Mouse (Mus musculus) ES-E14 (cell line): Measurements from ENCODE around the gene Xylt1. TPM values are rescaled to one million over a fixed set of nuclear protein-coding genes. Genes with fewer than 3 reads are reported as not detected.

Source experiments
- DNase-seq: peaks from one replicate; pipeline ENCODE4 v3.0.0-alpha.2; 2013; ENCODE audit warnings: low read depth, low spot score
- H3K27ac ChIP-seq: 2 replicates; pipeline ENCODE4 v1.5.1; 2012; ENCODE audit warnings: low read depth, mild to moderate bottlenecking, low read length, moderate library complexity, mixed read lengths; ENCODE audit not compliant: poor library complexity, insufficient read depth, severe bottlenecking
- H3K36me3 ChIP-seq: 2 replicates; pipeline ENCODE4 v1.6.1; 2012; ENCODE audit warnings: mild to moderate bottlenecking, low read length, moderate library complexity, mixed read lengths; ENCODE audit not compliant: control insufficient read depth, poor library complexity, insufficient read depth, severe bottlenecking
- H3K4me1 ChIP-seq, 2 experiments: fragments of 150-350 bp in 1 of 2; sonication (generic) in 1 of 2; 2 replicates each; pipeline ENCODE4 v1.6.1; 2012; ENCODE audit warnings: low read length in 2 of 2, mild to moderate bottlenecking in 1 of 2, mixed read lengths in 1 of 2; ENCODE audit not compliant: control insufficient read depth in 2 of 2, insufficient read depth in 2 of 2, poor library complexity in 1 of 2
- H3K4me3 ChIP-seq, 2 experiments: fragments of 150-350 bp in 1 of 2; sonication (generic) in 1 of 2; 2 replicates each; pipeline ENCODE4 v1.5.1; 2012; ENCODE audit warnings: low read length in 2 of 2, low read depth in 1 of 2, mild to moderate bottlenecking in 1 of 2, mixed read lengths in 1 of 2; ENCODE audit not compliant: insufficient read depth in 1 of 2, poor library complexity in 1 of 2, severe bottlenecking in 1 of 2
- H3K9ac ChIP-seq: 2 replicates; pipeline ENCODE4 v1.6.1; 2012; ENCODE audit warnings: low read depth, mild to moderate bottlenecking, low read length, mixed read lengths; ENCODE audit not compliant: poor library complexity, insufficient read depth, severe bottlenecking
- H3K9me3 ChIP-seq: fragments of 150-350 bp; sonication (generic); 2 replicates; pipeline ENCODE4 v1.6.1; 2012; ENCODE audit warnings: low read depth, mild to moderate bottlenecking, low read length; ENCODE audit not compliant: control insufficient read depth, insufficient read depth
- CHD2 ChIP-seq: IDR thresholded peaks from 2 replicates; pipeline ENCODE4 v1.6.1; 2014; ENCODE audit warnings: mild to moderate bottlenecking, low read depth, low read length, inconsistent platforms
- HCFC1 ChIP-seq: IDR thresholded peaks from 2 replicates; pipeline ENCODE4 v1.6.1; 2012; ENCODE audit warnings: low read length, inconsistent platforms, borderline replicate concordance; ENCODE audit not compliant: insufficient read depth
- MAFK ChIP-seq: IDR thresholded peaks from 2 replicates; pipeline ENCODE4 v1.6.1; 2014; ENCODE audit warnings: mild to moderate bottlenecking, low read depth, low read length, inconsistent platforms; ENCODE audit not compliant: insufficient read depth
- ZC3H11A ChIP-seq: IDR thresholded peaks from 2 replicates; pipeline ENCODE4 v1.6.1; 2012; ENCODE audit warnings: low read depth, mild to moderate bottlenecking, inconsistent platforms, low read length, borderline replicate concordance
- ZNF384 ChIP-seq: IDR thresholded peaks from 2 replicates; pipeline ENCODE4 v1.6.1; 2012; ENCODE audit warnings: low read depth, low read length, inconsistent platforms
- in situ Hi-C, 2 experiments: fragments of 600-800 bp; cut with MboI; formaldehyde crosslinking; loops; one replicate each; pipeline ENCODE4 v1.15.1; 2025; ENCODE audit warnings: low sequenced_read_pairs in 2 of 2, inconsistent platforms in 1 of 2; ENCODE audit not compliant: unreplicated experiment in 2 of 2
- total RNA-seq: library from RNA; depleted of rRNA; stranded (reverse); fragments of 300-350 nt; gene quantifications from 2 replicates; pipeline ENCODE4 v1.2.3, GENCODE M21; 2012

The Xylt1 gene
- total RNA-seq, 1 experiment: 3.6 TPM

- H3K9ac ChIP-seq: no peak overlapping the region
- no peak overlapping the region for H3K27ac ChIP-seq
- no peak for DNase-seq
- no peaks in the 10 kb centered on the region for H3K9me3 ChIP-seq
- H3K4me3 ChIP-seq: no peak overlapping the region
- H3K36me3 ChIP-seq: no peaks in the 10 kb centered on the region
- in situ Hi-C loops: no loop called here
- H3K4me1 ChIP-seq: no peaks in the 10 kb centered on the region
- TF ChIP-seq HCFC1: no peak
- no peak for TF ChIP-seq ZNF384
- TF ChIP-seq ZC3H11A: no peak
- TF ChIP-seq CHD2: no peak
- no peak for TF ChIP-seq MAFK
Measured at GRCm38 (mm10) chr7:117489973-117490372, 109.2 kb downstream of the Xylt1 start.

GRCm38 (mm10) chr7:117490500-117491205 is 109.9 kb downstream of the Xylt1 start:
- no peak overlapping the region for H3K27ac ChIP-seq
- H3K4me3 ChIP-seq: no peak overlapping the region
- in situ Hi-C loops: no loop called here
- no peak overlapping the region for H3K9ac ChIP-seq
- no peak for DNase-seq
- TF ChIP-seq ZNF384 (no peak), HCFC1 (no peak), MAFK (no peak), ZC3H11A (no peak), CHD2 (no peak)
- H3K9me3 ChIP-seq: no peaks in the 10 kb centered on the region
- H3K4me1 ChIP-seq: no peaks in the 10 kb centered on the region
- H3K36me3 ChIP-seq: no peaks in the 10 kb centered on the region

- Histone ChIP-seq H3K4me3 (no peak overlapping the region), H3K27ac (no peak overlapping the region), H3K9me3 (no peaks in the 10 kb centered on the region), H3K36me3 (no peaks in the 10 kb centered on the region), H3K9ac (no peak overlapping the region), H3K4me1 (no peaks in the 10 kb centered on the region)
- no peak for DNase-seq
- in situ Hi-C loops: no loop called here
- TF ChIP-seq MAFK (no peak), CHD2 (no peak), ZNF384 (no peak), HCFC1 (no peak), ZC3H11A (no peak)
Measured at GRCm38 (mm10) chr7:117491495-117491894, 110.7 kb downstream of the Xylt1 start.

DNA sequence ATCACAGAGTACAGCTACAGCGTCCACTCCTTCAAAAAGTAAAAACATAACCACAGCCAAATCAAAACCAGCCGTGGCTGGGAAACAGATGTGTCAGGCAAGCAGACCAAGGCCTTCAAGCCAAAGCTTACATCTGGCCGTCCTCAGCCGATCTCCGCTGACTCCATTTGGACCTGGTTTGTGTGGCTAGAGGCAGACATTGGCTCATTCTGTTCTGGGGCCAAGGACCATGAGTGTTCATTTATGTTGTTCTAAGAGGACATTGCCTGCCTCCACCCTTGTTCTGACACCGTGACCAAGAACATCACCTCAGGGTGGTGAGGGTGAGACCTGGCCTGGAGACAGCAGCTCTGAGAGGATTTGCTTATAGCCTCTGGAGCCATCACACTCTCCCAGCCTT is 113.4 kb downstream of the Xylt1 start:
- Histone ChIP-seq H3K4me3 (no peak overlapping the region), H3K27ac (no peak overlapping the region), H3K9me3 (no peaks in the 10 kb centered on the region), H3K9ac (no peak overlapping the region), H3K36me3 (no peaks in the 10 kb centered on the region), H3K4me1 (no peaks in the 10 kb centered on the region)
- no peak for TF ChIP-seq CHD2
- no peak for TF ChIP-seq ZNF384
- no peak for TF ChIP-seq ZC3H11A
- no peak for TF ChIP-seq MAFK
- TF ChIP-seq HCFC1: no peak
- no peak for DNase-seq
- in situ Hi-C loops: no loop called here
